Mouse (Mus musculus): ENCODE data around the gene Rtl1. TPM values are rescaled to one million over a fixed set of nuclear protein-coding genes. Genes with fewer than 3 reads are reported as not detected.

Gene Rtl1
- total RNA-seq (2023), result not detected

GRCm38 (mm10) chr12:109600230-109600629 is at the start of gene Rtl1:
Gene Rtl1 (minus strand): TSS chr12:109600330.

Other genes starting within 250 kb of the Rtl1 start
- gene Dlk1, start 147.5 kb downstream of the Rtl1 start, total RNA-seq (2023), result not detected

Data from monocyte, adult 59 days (primary cell).